Mouse (Mus musculus) midbrain, embryonic 12.5 days (tissue): ENCODE data around the gene Sema5b. TPM values are rescaled to one million over a fixed set of nuclear protein-coding genes. Genes with fewer than 3 reads are reported as not detected.

ENCODE experiments used
- ATAC-seq: fragments of 200-750 bp; cut with Nextera tagmentation; 2 replicates; pipeline ENCODE4 v1.8.0; 2017; ENCODE audit warnings: low read depth, moderate TSS enrichment, moderate library complexity; ENCODE audit not compliant: low FRiP score
- H3K27ac ChIP-seq: fragments of 300-500 bp; sonication (generic); replicated peaks from 2 replicates; pipeline ENCODE4 v1.5.1; 2016; ENCODE audit warnings: mild to moderate bottlenecking
- H3K27me3 ChIP-seq: fragments of 300-500 bp; sonication (generic); 2 replicates; pipeline ENCODE4 v1.6.1; 2016; ENCODE audit warnings: mild to moderate bottlenecking
- H3K36me3 ChIP-seq: fragments of 300-500 bp; sonication (generic); 2 replicates; pipeline ENCODE4 v1.6.1; 2016
- H3K4me1 ChIP-seq: fragments of 300-500 bp; sonication (generic); 2 replicates; pipeline ENCODE4 v1.6.1; 2016
- H3K4me2 ChIP-seq: fragments of 300-500 bp; sonication (generic); replicated peaks from 2 replicates; pipeline ENCODE4 v1.6.1; 2016; ENCODE audit warnings: mild to moderate bottlenecking, moderate library complexity
- H3K4me3 ChIP-seq: fragments of 300-500 bp; sonication (generic); 2 replicates; pipeline ENCODE4 v1.5.1; 2016; ENCODE audit warnings: mild to moderate bottlenecking
- H3K9ac ChIP-seq: fragments of 300-500 bp; sonication (generic); replicated peaks from 2 replicates; pipeline ENCODE4 v1.6.1; 2016; ENCODE audit warnings: mild to moderate bottlenecking, moderate library complexity
- H3K9me3 ChIP-seq: fragments of 300-500 bp; sonication (generic); 2 replicates; pipeline ENCODE4 v1.6.1; 2016; ENCODE audit warnings: mild to moderate bottlenecking
- WGBS: fragments of 180-500 bp; shearing (Covaris S2); methylation state at CpG from one replicate; pipeline ENCODE4 v1.1.7; 2016; 5-methylcytosine and 5-hydroxymethylcytosine counted together
- polyA plus RNA-seq: library from polyadenylated mRNA; unstranded; fragments of >200 nt; fragmentation: Nextera tagmentation; extraction: Ambion mirVana; gene quantifications from 2 replicates; pipeline ENCODE4 v1.2.1, GENCODE M21; 2016

Gene Sema5b
- polyA plus RNA-seq, 1 experiment from 2014 or later = 67.6 TPM

DNA sequence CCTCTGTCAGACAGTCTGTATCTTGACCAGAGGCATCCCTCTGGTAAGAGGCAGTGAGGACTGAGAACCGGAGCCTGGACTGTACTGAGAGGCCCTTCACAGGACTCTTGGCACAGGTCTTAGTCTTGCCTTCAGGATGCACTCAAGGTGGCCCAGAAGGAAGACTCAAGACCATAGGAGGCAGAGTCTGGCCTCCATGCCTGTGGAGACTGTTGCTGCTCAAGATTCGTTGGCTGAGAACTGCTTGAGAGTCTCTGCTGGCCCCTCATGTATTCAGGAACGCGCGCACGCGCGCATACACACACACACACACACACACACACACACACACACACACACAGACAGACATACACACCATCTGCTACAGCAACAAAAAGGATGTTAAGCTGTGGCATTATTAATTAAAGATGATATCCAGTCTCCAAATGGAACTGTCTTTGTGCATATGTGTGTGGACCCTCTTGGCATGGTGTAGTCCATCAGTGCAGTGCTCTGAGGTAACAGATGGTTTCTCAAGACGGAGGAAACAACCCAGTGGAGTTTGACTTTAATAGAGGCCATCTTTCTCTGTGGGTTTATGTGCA lies 123.0 kb downstream of the Sema5b start:
- H3K9me3 ChIP-seq = no peaks in the 10 kb centered on the region
- H3K36me3 ChIP-seq = peaks cover 56% of the 10 kb centered on the region
- no peak overlapping the region for H3K4me3 ChIP-seq
- no peak overlapping the region for H3K9ac ChIP-seq
- ATAC-seq = no peak
- no peaks in the 10 kb centered on the region for H3K4me1 ChIP-seq
- WGBS = 94% methylated on average over 9 of the region's 9 CpGs
- H3K27ac ChIP-seq = no peak overlapping the region
- H3K27me3 ChIP-seq = peaks cover 20% of the 10 kb centered on the region
- H3K4me2 ChIP-seq = no peak overlapping the region

- Histone ChIP-seq H3K4me3 (no peak overlapping the region), H3K4me1 (no peaks in the 10 kb centered on the region), H3K27ac (no peak overlapping the region), H3K4me2 (no peak overlapping the region), H3K27me3 (peaks cover 11% of the 10 kb centered on the region), H3K9ac (no peak overlapping the region), H3K36me3 (peaks cover 48% of the 10 kb centered on the region), H3K9me3 (no peaks in the 10 kb centered on the region)
- 91% methylated on average over 4 of the region's 4 CpGs for WGBS
- no peak for ATAC-seq
These were observed 123.9 kb downstream of the Sema5b start for GRCm38 (mm10) chr16:35664847-35665246.

DNA sequence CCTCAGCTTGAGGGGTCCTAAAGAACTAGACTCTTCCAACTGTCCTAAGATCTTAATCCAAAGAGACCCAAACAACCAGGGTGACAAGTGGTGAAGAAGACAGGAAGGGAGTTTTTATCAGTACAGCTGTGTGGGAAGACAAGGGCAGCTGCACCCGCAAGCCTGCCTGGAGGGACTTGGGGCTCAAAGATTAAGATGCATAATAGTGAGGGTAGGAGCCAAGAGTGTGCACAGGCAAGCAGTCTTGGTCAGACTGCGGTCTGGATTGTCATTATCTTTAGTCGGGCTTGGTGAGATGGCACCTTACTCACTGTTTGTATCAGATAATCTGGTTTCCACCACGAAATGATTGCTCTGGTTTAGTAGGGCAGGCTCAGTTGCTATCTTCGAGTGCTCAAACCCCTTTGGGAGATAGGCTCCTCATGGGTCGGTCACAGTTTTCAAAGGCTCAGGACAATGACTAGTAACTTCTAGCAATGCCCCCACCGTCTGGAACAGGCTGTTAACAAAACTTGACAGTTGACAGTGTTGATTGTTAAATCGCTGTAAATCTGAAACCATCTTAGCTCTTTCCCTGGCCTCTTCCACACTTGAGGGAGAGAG lies 136.7 kb downstream of the Sema5b start:
- H3K4me3 ChIP-seq = no peak overlapping the region
- 65% methylated on average over 8 of the region's 8 CpGs for WGBS

GRCm38 (mm10) chr16:35678476-35678875 lies 137.5 kb downstream of the Sema5b start:
- H3K9ac ChIP-seq = no peak overlapping the region
- peaks cover 29% of the 10 kb centered on the region for H3K27me3 ChIP-seq
- ATAC-seq = no peak
- H3K27ac ChIP-seq = no peak overlapping the region
- 41% methylated on average over 3 of the region's 3 CpGs for WGBS
- H3K36me3 ChIP-seq = no peaks in the 10 kb centered on the region
- no peak overlapping the region for H3K4me3 ChIP-seq
- H3K4me2 ChIP-seq = no peak overlapping the region
- peaks cover 4% of the 10 kb centered on the region; the same call in 1 of the 2 replicates for H3K4me1 ChIP-seq
- no peaks in the 10 kb centered on the region for H3K9me3 ChIP-seq

More for the DNA sequence above, 136.7 kb downstream of the Sema5b start:
- no peak overlapping the region for H3K9ac ChIP-seq
- no peak overlapping the region for H3K27ac ChIP-seq
- H3K36me3 ChIP-seq = no peaks in the 10 kb centered on the region
- ATAC-seq = no peak
- peaks cover 21% of the 10 kb centered on the region for H3K27me3 ChIP-seq
- H3K9me3 ChIP-seq = no peaks in the 10 kb centered on the region
- H3K4me2 ChIP-seq = no peak overlapping the region
- peaks cover 4% of the 10 kb centered on the region; the same call in 1 of the 2 replicates for H3K4me1 ChIP-seq

DNA sequence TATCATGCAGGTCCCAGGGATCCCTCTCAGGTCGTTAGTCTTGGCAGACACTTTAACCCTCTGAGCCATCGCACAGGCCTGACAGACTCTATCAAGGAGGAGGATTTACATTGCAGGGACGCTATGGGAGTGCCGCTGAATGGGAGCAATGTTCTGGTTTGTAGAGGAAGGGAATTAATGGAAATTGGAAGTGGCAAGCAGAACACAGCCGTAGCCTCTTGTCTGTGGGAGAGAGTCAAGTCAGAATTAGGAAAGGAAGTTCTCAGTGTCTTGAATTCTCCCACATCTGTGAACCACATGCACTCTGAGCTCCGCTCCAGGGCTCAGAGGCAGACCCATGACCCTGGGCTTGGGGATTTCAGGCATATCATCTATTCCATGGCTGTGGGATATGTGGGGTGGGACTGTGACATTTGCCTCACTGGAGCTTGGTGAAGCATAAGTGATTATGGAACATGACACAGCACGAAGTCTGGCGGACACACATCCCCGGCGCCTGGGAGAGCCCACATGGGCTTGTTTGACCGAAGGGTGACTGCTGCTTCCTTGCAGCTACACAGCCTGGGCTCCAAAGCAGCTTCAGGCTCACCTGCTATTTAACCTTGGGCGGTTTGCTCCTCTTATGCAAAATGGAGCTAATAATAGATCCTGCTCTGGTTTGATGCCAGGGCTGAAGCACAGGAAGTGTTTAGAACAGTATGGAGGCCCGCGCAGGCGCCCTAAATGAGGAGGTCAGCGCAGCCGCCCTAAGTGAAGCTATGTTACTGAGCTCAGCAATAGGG lies 140.6 kb downstream of the Sema5b start:
- no peak overlapping the region for H3K4me3 ChIP-seq
- H3K9ac ChIP-seq = no peak overlapping the region
- peak; percentile 87 for ATAC-seq
- H3K36me3 ChIP-seq = no peaks in the 10 kb centered on the region
- H3K27me3 ChIP-seq = peaks cover 50% of the 10 kb centered on the region
- 0 out of 2 replicates have a peak overlapping the region, but pooled peaks have one; percentile 10 for H3K4me2 ChIP-seq
- H3K9me3 ChIP-seq = no peaks in the 10 kb centered on the region
- 0 out of 2 replicates have a peak overlapping the region, but pooled peaks have one; percentile 15 for H3K27ac ChIP-seq
- H3K4me1 ChIP-seq = peaks cover 4% of the 10 kb centered on the region; the same call in 1 of the 2 replicates
- WGBS = 63% methylated on average over 17 of the region's 17 CpGs

- Histone ChIP-seq H3K27me3 (peaks cover 52% of the 10 kb centered on the region), H3K9me3 (no peaks in the 10 kb centered on the region), H3K27ac (no peak overlapping the region), H3K4me2 (no peak overlapping the region), H3K4me3 (no peak overlapping the region), H3K36me3 (no peaks in the 10 kb centered on the region), H3K9ac (no peak overlapping the region), H3K4me1 (peaks cover 4% of the 10 kb centered on the region; the same call in 1 of the 2 replicates)
- ATAC-seq = no peak
- WGBS = 81% methylated on average over 13 of the region's 13 CpGs
These were observed 144.1 kb downstream of the Sema5b start for GRCm38 (mm10) chr16:35685027-35685426.

- Histone ChIP-seq H3K9me3 (no peaks in the 10 kb centered on the region), H3K27me3 (peaks cover 48% of the 10 kb centered on the region), H3K4me3 (no peak overlapping the region), H3K4me1 (peaks cover 4% of the 10 kb centered on the region; the same call in 1 of the 2 replicates), H3K4me2 (no peak overlapping the region), H3K27ac (no peak overlapping the region), H3K9ac (no peak overlapping the region), H3K36me3 (no peaks in the 10 kb centered on the region)
- ATAC-seq = no peak
- WGBS = 56% methylated on average over 7 of the region's 7 CpGs
These were observed 145.5 kb downstream of the Sema5b start for GRCm38 (mm10) chr16:35686491-35686890.

DNA sequence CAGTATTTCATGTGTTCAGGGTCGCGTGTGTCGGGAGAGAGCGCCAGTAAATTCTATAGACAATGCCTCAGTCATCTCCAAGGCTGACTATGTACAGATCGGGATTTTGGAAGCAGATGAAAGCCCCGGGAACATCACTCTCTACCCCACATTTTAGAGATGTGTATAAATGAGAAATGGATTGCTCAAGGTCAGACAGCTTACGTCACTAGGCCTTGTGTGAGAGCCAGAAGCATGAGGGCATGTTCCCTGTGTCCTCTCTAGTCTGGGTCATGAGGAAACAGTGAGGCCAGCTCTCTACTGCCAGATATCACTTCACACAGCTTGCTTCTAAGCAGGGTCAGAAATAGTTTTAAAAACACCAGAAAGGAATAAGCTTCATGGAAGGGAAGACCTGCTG lies 150.7 kb downstream of the Sema5b start:
- no peaks in the 10 kb centered on the region for H3K4me1 ChIP-seq
- no peak for ATAC-seq
- H3K9ac ChIP-seq = no peak overlapping the region
- H3K36me3 ChIP-seq = peaks cover 14% of the 10 kb centered on the region; the same call in 1 of the 2 replicates
- peaks cover 19% of the 10 kb centered on the region for H3K27me3 ChIP-seq
- no peak overlapping the region for H3K4me2 ChIP-seq
- 96% methylated on average over 7 of the region's 7 CpGs for WGBS
- no peak overlapping the region for H3K27ac ChIP-seq
- 0 out of 2 replicates have a peak, but pooled peaks cover 6% of the 10 kb centered on the region for H3K9me3 ChIP-seq
- no peak overlapping the region for H3K4me3 ChIP-seq

GRCm38 (mm10) chr16:35694250-35694846 lies 153.4 kb downstream of the Sema5b start:
- Histone ChIP-seq H3K9me3 (0 out of 2 replicates have a peak, but pooled peaks cover 6% of the 10 kb centered on the region), H3K4me3 (no peak overlapping the region), H3K27ac (no peak overlapping the region), H3K4me1 (no peaks in the 10 kb centered on the region), H3K4me2 (no peak overlapping the region), H3K36me3 (peaks cover 21% of the 10 kb centered on the region), H3K27me3 (no peaks in the 10 kb centered on the region), H3K9ac (no peak overlapping the region)
- 86% methylated on average over 13 of the region's 13 CpGs for WGBS
- ATAC-seq = no peak

DNA sequence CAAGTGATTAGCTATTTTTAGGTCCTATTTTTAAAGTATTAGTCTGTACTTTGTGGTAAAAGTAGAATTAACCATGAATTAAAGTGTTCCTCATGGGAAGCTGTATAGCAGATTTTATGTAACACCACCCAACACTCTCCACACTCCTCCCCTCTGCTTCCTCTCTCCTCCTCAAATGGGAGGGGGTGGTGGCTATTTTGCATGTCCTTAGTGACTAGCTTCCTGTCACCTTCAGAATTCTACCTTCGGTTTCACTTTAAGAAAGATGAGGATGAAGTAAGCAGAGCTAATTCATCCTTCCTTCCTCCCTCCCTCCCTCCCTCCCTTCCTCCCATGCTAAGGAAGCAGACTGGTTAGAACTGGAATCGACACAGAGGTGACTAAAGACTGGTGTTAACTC lies 155.2 kb downstream of the Sema5b start:
- H3K4me3 ChIP-seq = no peak overlapping the region
- no peaks in the 10 kb centered on the region for H3K27me3 ChIP-seq
- H3K36me3 ChIP-seq = peaks cover 21% of the 10 kb centered on the region
- no peak overlapping the region for H3K9ac ChIP-seq
- 0 out of 2 replicates have a peak, but pooled peaks cover 6% of the 10 kb centered on the region for H3K9me3 ChIP-seq
- 84% methylated on average over 2 of the region's 2 CpGs for WGBS
- H3K27ac ChIP-seq = no peak overlapping the region
- H3K4me2 ChIP-seq = no peak overlapping the region
- no peak for ATAC-seq
- H3K4me1 ChIP-seq = no peaks in the 10 kb centered on the region

DNA sequence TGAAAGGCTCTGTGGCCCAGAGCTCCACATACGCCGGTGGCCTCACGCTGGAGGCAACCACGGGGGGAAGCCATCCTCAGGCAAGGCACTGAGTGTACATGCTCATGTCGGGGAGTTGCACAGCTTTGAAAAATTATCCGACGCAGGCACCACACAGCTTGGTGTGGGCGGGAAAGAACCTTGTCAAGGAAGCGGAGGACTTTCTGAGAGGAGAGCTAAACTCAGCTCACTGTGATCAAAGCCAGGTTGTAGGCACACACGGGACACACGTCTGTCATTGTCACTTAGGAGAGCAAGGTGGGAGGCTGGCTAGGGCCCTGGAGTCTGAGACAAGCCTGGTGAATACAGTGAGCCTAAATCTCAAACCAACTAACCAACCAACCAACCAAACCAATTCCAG lies 160.9 kb downstream of the Sema5b start:
- Histone ChIP-seq H3K4me3 (no peak overlapping the region), H3K4me2 (no peak overlapping the region), H3K4me1 (peaks cover 4% of the 10 kb centered on the region; the same call in 1 of the 2 replicates), H3K9ac (no peak overlapping the region), H3K36me3 (peaks cover 7% of the 10 kb centered on the region; the same call in 1 of the 2 replicates), H3K27ac (no peak overlapping the region), H3K27me3 (peaks cover 5% of the 10 kb centered on the region; the same call in 1 of the 2 replicates), H3K9me3 (no peaks in the 10 kb centered on the region)
- no peak for ATAC-seq
- WGBS = 58% methylated on average over 11 of the region's 11 CpGs
